Mouse (Mus musculus): ENCODE results near the gene Eif2b3. TPM values are rescaled to one million over a fixed set of nuclear protein-coding genes. Genes with fewer than 3 reads are reported as not detected.

Gene Eif2b3
- polyA plus RNA-seq, 1 experiment from 2014 or later: 11.1 TPM

GRCm38 (mm10) chr4:117002543-117003521, 16.4 kb upstream of the Eif2b3 start:
- 81% methylated on average over 35 of the region's 38 CpGs for WGBS (ENCODE audit: missing documents)
- no peak overlapping the region for H3K4me3 ChIP-seq (ENCODE audit: inconsistent target)
- H3K79me2 ChIP-seq (ENCODE audit: inconsistent target): no peaks in the 10 kb centered on the region
- H3K36me3 ChIP-seq (ENCODE audit: inconsistent target): peaks cover 59% of the 10 kb centered on the region
- H3K27ac ChIP-seq: no peak overlapping the region

- Histone ChIP-seq H3K79me2 (ENCODE audit: inconsistent target) (no peaks in the 10 kb centered on the region), H3K27ac (no peak overlapping the region), H3K4me3 (ENCODE audit: inconsistent target) (no peak overlapping the region), H3K36me3 (ENCODE audit: inconsistent target) (peaks cover 46% of the 10 kb centered on the region)
- 100% methylated on average over 4 of the region's 4 CpGs for WGBS (ENCODE audit: missing documents)
Observed at GRCm38 (mm10) chr4:117004649-117005048, 14.6 kb upstream of the Eif2b3 start.

GRCm38 (mm10) chr4:117005611-117006400, 13.4 kb upstream of the Eif2b3 start:
- Histone ChIP-seq H3K79me2 (ENCODE audit: inconsistent target) (no peaks in the 10 kb centered on the region), H3K27ac (no peak overlapping the region), H3K36me3 (ENCODE audit: inconsistent target) (peaks cover 34% of the 10 kb centered on the region), H3K4me3 (ENCODE audit: inconsistent target) (no peak overlapping the region)
- 88% methylated on average over 7 of the region's 7 CpGs for WGBS (ENCODE audit: missing documents)

- Histone ChIP-seq H3K4me3 (ENCODE audit: inconsistent target) (no peak overlapping the region), H3K27ac (no peak overlapping the region), H3K36me3 (ENCODE audit: inconsistent target) (peaks cover 22% of the 10 kb centered on the region; the same call in 1 of the 2 replicates), H3K79me2 (ENCODE audit: inconsistent target) (no peaks in the 10 kb centered on the region)
- WGBS (ENCODE audit: missing documents): 74% methylated on average over 3 of the region's 3 CpGs
Observed at GRCm38 (mm10) chr4:117007058-117007457, 12.1 kb upstream of the Eif2b3 start.

- Histone ChIP-seq H3K79me2 (ENCODE audit: inconsistent target) (no peaks in the 10 kb centered on the region), H3K4me3 (ENCODE audit: inconsistent target) (no peak overlapping the region), H3K36me3 (ENCODE audit: inconsistent target) (no peaks in the 10 kb centered on the region), H3K27ac (no peak overlapping the region)
- 98% methylated on average over 5 of the region's 5 CpGs for WGBS (ENCODE audit: missing documents)
Observed at GRCm38 (mm10) chr4:117010231-117010630, 9.0 kb upstream of the Eif2b3 start.

GRCm38 (mm10) chr4:117013596-117013995, 5.6 kb upstream of the Eif2b3 start:
- no peaks in the 10 kb centered on the region for H3K79me2 ChIP-seq (ENCODE audit: inconsistent target)
- WGBS (ENCODE audit: missing documents): 80% methylated on average over 6 of the region's 6 CpGs
- no peaks in the 10 kb centered on the region for H3K36me3 ChIP-seq (ENCODE audit: inconsistent target)
- no peak overlapping the region for H3K4me3 ChIP-seq (ENCODE audit: inconsistent target)
- H3K27ac ChIP-seq: no peak overlapping the region

GRCm38 (mm10) chr4:117014901-117015415, 4.2 kb upstream of the Eif2b3 start:
- H3K27ac ChIP-seq: no peak overlapping the region
- peaks cover 1% of the 10 kb centered on the region; the same call in 1 of the 2 replicates for H3K79me2 ChIP-seq (ENCODE audit: inconsistent target)
- 87% methylated on average over 4 of the region's 4 CpGs for WGBS (ENCODE audit: missing documents)
- no peak overlapping the region for H3K4me3 ChIP-seq (ENCODE audit: inconsistent target)
- H3K36me3 ChIP-seq (ENCODE audit: inconsistent target): no peaks in the 10 kb centered on the region

- H3K36me3 ChIP-seq (ENCODE audit: inconsistent target): no peaks in the 10 kb centered on the region; the same call in 1 of the 2 replicates
- WGBS (ENCODE audit: missing documents): 74% methylated on average over 2 of the region's 2 CpGs
Observed at GRCm38 (mm10) chr4:117017738-117018137, 1.5 kb upstream of the Eif2b3 start.

GRCm38 (mm10) chr4:117018327-117018726, 875 bp upstream of the Eif2b3 start:
- peaks cover 16% of the 10 kb centered on the region; the same call in 1 of the 2 replicates for H3K79me2 ChIP-seq (ENCODE audit: inconsistent target)
- 94% methylated on average over 7 of the region's 7 CpGs for WGBS (ENCODE audit: missing documents)
- H3K36me3 ChIP-seq (ENCODE audit: inconsistent target): no peaks in the 10 kb centered on the region; the same call in 1 of the 2 replicates
- no peak overlapping the region for H3K27ac ChIP-seq
- H3K4me3 ChIP-seq (ENCODE audit: inconsistent target): no peak overlapping the region

More at GRCm38 (mm10) chr4:117017738-117018137, 1.5 kb upstream of the Eif2b3 start:
- Histone ChIP-seq H3K4me3 (ENCODE audit: inconsistent target) (no peak overlapping the region), H3K27ac (no peak overlapping the region), H3K79me2 (ENCODE audit: inconsistent target) (peaks cover 16% of the 10 kb centered on the region; the same call in 1 of the 2 replicates)

- no peak overlapping the region for H3K27ac ChIP-seq
- H3K79me2 ChIP-seq (ENCODE audit: inconsistent target): peaks cover 16% of the 10 kb centered on the region; the same call in 1 of the 2 replicates
- H3K4me3 ChIP-seq (ENCODE audit: inconsistent target): no peak overlapping the region
- 100% methylated on average over 4 of the region's 4 CpGs for WGBS (ENCODE audit: missing documents)
- no peaks in the 10 kb centered on the region; the same call in 1 of the 2 replicates for H3K36me3 ChIP-seq (ENCODE audit: inconsistent target)
Observed at GRCm38 (mm10) chr4:117023469-117023868, 4.3 kb downstream of the Eif2b3 start.

- H3K36me3 ChIP-seq (ENCODE audit: inconsistent target): no peaks in the 10 kb centered on the region
- no peak overlapping the region for H3K4me3 ChIP-seq (ENCODE audit: inconsistent target)
- no peaks in the 10 kb centered on the region for H3K79me2 ChIP-seq (ENCODE audit: inconsistent target)
- H3K27ac ChIP-seq: no peak overlapping the region
- WGBS (ENCODE audit: missing documents): 94% methylated on average over 1 of the region's 1 CpGs
Observed at GRCm38 (mm10) chr4:117031105-117031504, 11.9 kb downstream of the Eif2b3 start.

GRCm38 (mm10) chr4:117039925-117040687, 20.9 kb downstream of the Eif2b3 start:
- no peak overlapping the region for H3K27ac ChIP-seq
- no peaks in the 10 kb centered on the region for H3K36me3 ChIP-seq (ENCODE audit: inconsistent target)
- WGBS (ENCODE audit: missing documents): 81% methylated on average over 9 of the region's 9 CpGs
- H3K4me3 ChIP-seq (ENCODE audit: inconsistent target): no peak overlapping the region
- no peaks in the 10 kb centered on the region; the same call in 1 of the 2 replicates for H3K79me2 ChIP-seq (ENCODE audit: inconsistent target)

- no peaks in the 10 kb centered on the region; the same call in 1 of the 2 replicates for H3K79me2 ChIP-seq (ENCODE audit: inconsistent target)
- H3K36me3 ChIP-seq (ENCODE audit: inconsistent target): no peaks in the 10 kb centered on the region
- WGBS (ENCODE audit: missing documents): 64% methylated on average over 1 of the region's 1 CpGs
- no peak overlapping the region for H3K4me3 ChIP-seq (ENCODE audit: inconsistent target)
- H3K27ac ChIP-seq: peak overlapping the region; percentile 76
Observed at GRCm38 (mm10) chr4:117040791-117041190, 21.6 kb downstream of the Eif2b3 start.

GRCm38 (mm10) chr4:117041283-117041721, 22.1 kb downstream of the Eif2b3 start:
- H3K79me2 ChIP-seq (ENCODE audit: inconsistent target): no peaks in the 10 kb centered on the region; the same call in 1 of the 2 replicates
- peak overlapping the region; percentile 76 for H3K27ac ChIP-seq
- no peaks in the 10 kb centered on the region for H3K36me3 ChIP-seq (ENCODE audit: inconsistent target)
- H3K4me3 ChIP-seq (ENCODE audit: inconsistent target): no peak overlapping the region
- WGBS (ENCODE audit: missing documents): 0% methylated on average over 3 of the region's 4 CpGs

Measured in macrophage (primary cell).